10 mouse cellular contexts compared by ENCODE assay signal in the genomic region with DNA sequence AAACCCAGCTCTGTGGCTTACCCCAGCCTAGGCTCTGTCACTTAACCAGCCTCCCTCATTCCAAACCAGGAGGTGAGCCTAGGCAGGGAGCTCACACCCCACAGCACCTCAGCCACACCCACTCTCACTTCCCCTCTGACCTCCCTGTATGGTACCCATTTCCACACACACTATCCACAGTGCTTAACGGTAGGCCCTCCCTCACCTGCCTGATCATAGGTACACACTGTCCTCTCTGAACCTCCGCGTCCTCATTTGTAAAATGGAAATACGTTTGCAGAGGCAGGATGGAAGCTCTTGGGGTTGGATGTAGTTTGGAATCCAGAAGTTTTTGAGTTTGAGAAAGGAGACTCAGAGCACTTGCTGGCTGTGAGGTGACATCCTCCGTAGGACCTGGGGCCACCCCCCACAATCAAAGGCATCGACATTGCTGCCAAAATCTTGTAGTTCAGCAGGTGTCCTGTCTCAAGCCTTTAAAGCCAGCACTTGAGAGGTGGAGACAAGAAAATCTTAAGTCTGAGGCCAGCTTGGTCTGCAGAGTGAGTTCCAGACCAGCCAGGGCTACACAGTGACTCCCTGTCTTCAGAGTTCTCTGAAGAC. TPM values are rescaled to one million over a fixed set of nuclear protein-coding genes. Genes with fewer than 3 reads are reported as not detected.
DNase-seq lines count a peak whose midpoint lies in the region; ATAC-seq and TF ChIP-seq lines count a peak whose summit lies in the region.
"Had no signal": no experiment of that assay in that cellular context is flagged by ENCODE, and none has a peak within 500 bp of the region (broad histone marks: within the 10 kb centered on the region; RNA-seq: fewer than 3 reads in every experiment).

No protein-coding gene starts in this region.

- H3K36me3 ChIP-seq in forebrain, embryonic 12.5 days (replicated peaks): no peaks in the 10 kb centered on the region
- no peaks in the 10 kb centered on the region for H3K36me3 ChIP-seq in forebrain, postnatal 0 days (ENCODE audit: insufficient read depth)
- H3K36me3 ChIP-seq in lung, postnatal 0 days (ENCODE audit: insufficient read depth, low read length): no peaks in the 10 kb centered on the region; the same call in 1 of the 2 replicates
- no peaks in the 10 kb centered on the region for H3K36me3 ChIP-seq in intestine, embryonic 14.5 days (ENCODE audit: control insufficient read depth, insufficient read depth, low read length)
- no peaks in the 10 kb centered on the region for H3K36me3 ChIP-seq in splenic B cell, adult 2 months (ENCODE audit: control insufficient read depth, insufficient read depth, low read length, poor library complexity, severe bottlenecking)

- TF ChIP-seq POLR2A in lung, adult 2 months (IDR thresholded peaks at IDR 0.05; ENCODE audit: borderline replicate concordance, extremely low read depth, low read depth, low read length): no peak

- no peaks in the 10 kb centered on the region for H3K27me3 ChIP-seq in forebrain, embryonic 12.5 days
- no peaks in the 10 kb centered on the region for H3K27me3 ChIP-seq in forebrain, postnatal 0 days (ENCODE audit: insufficient read depth, low read length)
- H3K27me3 ChIP-seq in lung, postnatal 0 days (replicated peaks; ENCODE audit: insufficient read depth, low read length): no peaks in the 10 kb centered on the region
- no peaks in the 10 kb centered on the region for H3K27me3 ChIP-seq in intestine, embryonic 14.5 days (replicated peaks; ENCODE audit: control insufficient read depth, insufficient read depth, low read length)
- H3K27me3 ChIP-seq in splenic B cell, adult 2 months (ENCODE audit: control insufficient read depth, insufficient read depth, low read length, poor library complexity, severe bottlenecking): no peaks in the 10 kb centered on the region

- H3K9ac ChIP-seq in forebrain, embryonic 12.5 days: no peak overlapping the region
- no peak overlapping the region for H3K9ac ChIP-seq in forebrain, postnatal 0 days
- no peak overlapping the region for H3K9ac ChIP-seq in lung, postnatal 0 days (replicated peaks; ENCODE audit: low read depth)
- no peak overlapping the region for H3K9ac ChIP-seq in intestine, embryonic 14.5 days (ENCODE audit: low read length)

- H3K4me2 ChIP-seq in forebrain, embryonic 12.5 days: no peak overlapping the region
- H3K4me2 ChIP-seq in forebrain, postnatal 0 days (ENCODE audit: low read depth): no peak overlapping the region
- H3K4me2 ChIP-seq in lung, postnatal 0 days (replicated peaks; ENCODE audit: low read depth, low read length): no peak overlapping the region
- no peak overlapping the region for H3K4me2 ChIP-seq in intestine, embryonic 14.5 days (ENCODE audit: low read length)

- no peak for DNase-seq in forebrain, postnatal 0 days
- no peak for DNase-seq in lung, postnatal 0 days (ENCODE audit: low spot score)
- no peak for DNase-seq in lung, adult 2 months
- no peak for DNase-seq in intestine, embryonic 14.5 days (ENCODE audit: low spot score)
- DNase-seq in splenic B cell, adult 2 months (ENCODE audit: low read depth, low spot score): peak; percentile 74
- DNase-seq in cerebellum, postnatal 10 days: no peak
- DNase-seq: thymus, adult 2 months had no signal

- TF ChIP-seq CTCF in forebrain, postnatal 0 days (IDR thresholded peaks at IDR 0.05; ENCODE audit: low read depth): no peak
- TF ChIP-seq CTCF in lung, postnatal 0 days (IDR thresholded peaks at IDR 0.05): no peak
- no peak for TF ChIP-seq CTCF in lung, adult 2 months (IDR thresholded peaks at IDR 0.05; ENCODE audit: insufficient read depth, low read length)

- ATAC-seq in forebrain, embryonic 12.5 days (ENCODE audit: low FRiP score): no peak
- no peak for ATAC-seq in forebrain, postnatal 0 days
- peak; percentile 8 for ATAC-seq in lung, postnatal 0 days
- ATAC-seq in intestine, embryonic 14.5 days (replicated peaks; ENCODE audit: low FRiP score, low TSS enrichment, low read depth): peak; percentile 16; the same call in 1 of the 2 replicates
- ATAC-seq in activated CD4-positive, CD25-positive, alpha-beta regulatory T cell, adult 4 months: no peak

- 70% methylated on average over 6 of the region's 6 CpGs for WGBS in forebrain, embryonic 12.5 days
- 64% methylated on average over 6 of the region's 6 CpGs for WGBS in forebrain, postnatal 0 days
- 36% methylated on average over 6 of the region's 6 CpGs for WGBS in lung, postnatal 0 days
- 59% methylated on average over 6 of the region's 6 CpGs for WGBS in lung, adult 2 months
- 45% methylated on average over 6 of the region's 6 CpGs for WGBS in intestine, embryonic 14.5 days

- H3K27ac ChIP-seq in forebrain, embryonic 12.5 days: peak overlapping the region; percentile 71; the same call in 1 of the 2 replicates
- H3K27ac ChIP-seq in forebrain, postnatal 0 days (ENCODE audit: low read depth, low read length): no peak overlapping the region
- 0 out of 2 replicates have a peak overlapping the region, but pooled peaks have one; percentile 57 for H3K27ac ChIP-seq in lung, postnatal 0 days (ENCODE audit: low read length)
- H3K27ac ChIP-seq in intestine, embryonic 14.5 days (ENCODE audit: low read depth): peak overlapping the region; percentile 83

- no peak overlapping the region for H3K4me3 ChIP-seq in forebrain, embryonic 12.5 days (replicated peaks)
- H3K4me3 ChIP-seq in forebrain, postnatal 0 days (ENCODE audit: low read depth, low read length): no peak overlapping the region
- no peak overlapping the region for H3K4me3 ChIP-seq in lung, postnatal 0 days (ENCODE audit: low read depth, low read length)
- no peak overlapping the region for H3K4me3 ChIP-seq in lung, adult 2 months (replicated peaks; ENCODE audit: extremely low read depth, low read depth, low read length)
- H3K4me3 ChIP-seq in intestine, embryonic 14.5 days (ENCODE audit: low read depth, low read length): no peak overlapping the region

- peaks cover 15% of the 10 kb centered on the region for H3K4me1 ChIP-seq in forebrain, embryonic 12.5 days
- H3K4me1 ChIP-seq in forebrain, postnatal 0 days (ENCODE audit: insufficient read depth): no peaks in the 10 kb centered on the region
- H3K4me1 ChIP-seq in lung, postnatal 0 days (ENCODE audit: insufficient read depth, low read depth, low read length): peaks cover 33% of the 10 kb centered on the region; the same call in 1 of the 2 replicates
- peaks cover 13% of the 10 kb centered on the region for H3K4me1 ChIP-seq in lung, adult 2 months (ENCODE audit: control insufficient read depth, insufficient read depth, low read length)
- H3K4me1 ChIP-seq in intestine, embryonic 14.5 days (replicated peaks; ENCODE audit: control insufficient read depth, insufficient read depth, low read length): peaks cover 55% of the 10 kb centered on the region

- no peak for TF ChIP-seq EP300 in lung, postnatal 0 days (IDR thresholded peaks at IDR 0.05)

- no peaks in the 10 kb centered on the region for H3K9me3 ChIP-seq in forebrain, embryonic 12.5 days
- H3K9me3 ChIP-seq in forebrain, postnatal 0 days (ENCODE audit: low read length): no peaks in the 10 kb centered on the region
- H3K9me3 ChIP-seq in lung, postnatal 0 days (ENCODE audit: low read length): no peaks in the 10 kb centered on the region
- no peaks in the 10 kb centered on the region for H3K9me3 ChIP-seq in intestine, embryonic 14.5 days (ENCODE audit: control insufficient read depth, low read length)

RNA-seq across cellular contexts. Expression of gene Hspg2, which starts 27.0 kb away (rescaled TPM):
- 8.0 and 8.9 TPM in 2 replicates for polyA plus RNA-seq in forebrain, embryonic 12.5 days (2016; fragmentation: Nextera tagmentation; extraction: Ambion mirVana)
- total RNA-seq in forebrain, postnatal 0 days (2014; rRNA removed): 13.8 and 22.6 TPM in 2 replicates
- polyA plus RNA-seq in forebrain, postnatal 0 days (2015; fragmentation: Nextera tagmentation; extraction: Ambion mirVana): 2.3 and 2.6 TPM in 2 replicates
- polyA plus RNA-seq in lung, postnatal 0 days (2015; fragmentation: Nextera tagmentation; extraction: Ambion mirVana): 20.2 and 25.3 TPM in 2 replicates
- polyA plus RNA-seq in lung, adult 2 months (2012; rRNA removed): 67.8 and 76.2 TPM in 2 replicates
- 44.4 and 49.8 TPM in 2 replicates for polyA plus RNA-seq in intestine, embryonic 14.5 days (2014; fragmentation: Nextera tagmentation; extraction: Ambion mirVana)
- not detected for polyA plus RNA-seq in activated CD4-positive, CD25-positive, alpha-beta regulatory T cell, adult 4 months (2017; shearing (Covaris generic))

RNA-seq across cellular contexts. Expression of gene 1700013G24Rik, which starts 42.5 kb away (rescaled TPM):
- not detected in 2 replicates for polyA plus RNA-seq in forebrain, embryonic 12.5 days (2016; fragmentation: Nextera tagmentation; extraction: Ambion mirVana)
- not detected in 2 replicates for total RNA-seq in forebrain, postnatal 0 days (2014; rRNA removed)
- polyA plus RNA-seq in forebrain, postnatal 0 days (2015; fragmentation: Nextera tagmentation; extraction: Ambion mirVana): not detected in 2 replicates
- polyA plus RNA-seq in lung, postnatal 0 days (2015; fragmentation: Nextera tagmentation; extraction: Ambion mirVana): not detected in 2 replicates
- 0.15 TPM in 1 of 2 replicates, not detected in the other for polyA plus RNA-seq in lung, adult 2 months (2012; rRNA removed)
- polyA plus RNA-seq in intestine, embryonic 14.5 days (2014; fragmentation: Nextera tagmentation; extraction: Ambion mirVana): not detected in 2 replicates
- polyA plus RNA-seq in activated CD4-positive, CD25-positive, alpha-beta regulatory T cell, adult 4 months (2017; shearing (Covaris generic)): not detected
- total RNA-seq: left cerebral cortex, postnatal 4 days had no signal

Comparison
In these comparisons a context has a peak if more than half of its experiments do, and no peak if none do; other contexts are left out.
1. ATAC-seq: peak in lung, postnatal 0 days (single experiment) and intestine, embryonic 14.5 days (single experiment); none in forebrain, embryonic 12.5 days (single experiment), forebrain, postnatal 0 days (single experiment) and activated CD4-positive, CD25-positive, alpha-beta regulatory T cell, adult 4 months (single experiment).